Mouse (Mus musculus) MEL (cell line): ENCODE data around the gene Mypop. TPM values are rescaled to one million over a fixed set of nuclear protein-coding genes. Genes with fewer than 3 reads are reported as not detected.

Experiments used
- DNase-seq: peaks from one replicate; pipeline ENCODE4 v3.0.0; 2011; ENCODE audit warnings: low read depth, low spot score
- H3K27ac ChIP-seq: 2 replicates; pipeline ENCODE4 v1.5.1; 2012; ENCODE audit warnings: low read depth, mild to moderate bottlenecking, control low read depth, low read length, moderate library complexity; ENCODE audit not compliant: control insufficient read depth
- H3K27me3 ChIP-seq, 2 experiments: fragments of 150-350 bp in 1 of 2; sonication (generic) in 1 of 2; 2 replicates each; pipeline ENCODE4 v1.6.1; 2012; ENCODE audit warnings: low read length in 2 of 2, mild to moderate bottlenecking in 2 of 2, improper control_type of control experiment in 1 of 2, moderate library complexity in 1 of 2; ENCODE audit not compliant: insufficient read depth in 2 of 2, control insufficient read depth in 1 of 2
- H3K36me3 ChIP-seq, 2 experiments: 2 replicates each; pipeline ENCODE4 v1.6.1; 2012 to 2014; ENCODE audit warnings: low read length in 2 of 2, improper control_type of control experiment in 1 of 2, inconsistent platforms in 1 of 2, mild to moderate bottlenecking in 1 of 2; ENCODE audit not compliant: insufficient read depth in 2 of 2, control insufficient read depth in 1 of 2
- H3K4me1 ChIP-seq, 2 experiments: fragments of 150-350 bp in 1 of 2; sonication (generic) in 1 of 2; 2 replicates each; pipeline ENCODE4 v1.6.1; 2012; ENCODE audit warnings: low read length in 2 of 2, improper control_type of control experiment in 1 of 2, mild to moderate bottlenecking in 1 of 2; ENCODE audit not compliant: insufficient read depth in 2 of 2, control insufficient read depth in 1 of 2
- H3K4me3 ChIP-seq, 2 experiments: fragments of 150-350 bp in 1 of 2; sonication (generic) in 1 of 2; 2 replicates each; pipeline ENCODE4 v1.5.1; 2012; ENCODE audit warnings: low read depth in 2 of 2, low read length in 2 of 2, mild to moderate bottlenecking in 2 of 2, moderate library complexity in 2 of 2, control low read depth in 1 of 2, improper control_type of control experiment in 1 of 2; ENCODE audit not compliant: control insufficient read depth in 1 of 2, insufficient read depth in 1 of 2
- H3K79me2 ChIP-seq: 2 replicates; pipeline ENCODE4 v1.6.1; 2012; ENCODE audit warnings: mild to moderate bottlenecking, low read length, moderate library complexity; ENCODE audit not compliant: control insufficient read depth, poor library complexity, insufficient read depth
- H3K9ac ChIP-seq: 2 replicates; pipeline ENCODE4 v1.6.1; 2012; ENCODE audit warnings: low read depth, mild to moderate bottlenecking, control low read depth, low read length, moderate library complexity; ENCODE audit not compliant: control insufficient read depth, poor library complexity, severe bottlenecking
- H3K9me3 ChIP-seq: fragments of 150-350 bp; sonication (generic); replicated peaks from 2 replicates; pipeline ENCODE4 v1.6.1; 2012; ENCODE audit warnings: mild to moderate bottlenecking, low read length, improper control_type of control experiment, moderate library complexity; ENCODE audit not compliant: insufficient read depth
- CHD2 ChIP-seq: IDR thresholded peaks from 2 replicates; pipeline ENCODE4 v1.6.1; 2011; ENCODE audit warnings: low read length, improper control_type of control experiment
- CTCF ChIP-seq, 3 experiments: IDR thresholded peaks in 2 of 3; conservative IDR thresholded peaks in 1 of 3; 2 replicates each; pipeline ENCODE4 v1.5.1; 2011 to 2012; ENCODE audit warnings: low read length in 3 of 3, low read depth in 2 of 3, mild to moderate bottlenecking in 2 of 3, improper control_type of control experiment in 1 of 3, inconsistent platforms in 1 of 3, mixed read lengths in 1 of 3, moderate library complexity in 1 of 3; ENCODE audit not compliant: control insufficient read depth in 1 of 3, insufficient read depth in 1 of 3, poor library complexity in 1 of 3, severe bottlenecking in 1 of 3
- E2F4 ChIP-seq: IDR thresholded peaks from 2 replicates; pipeline ENCODE4 v1.6.1; 2011; ENCODE audit warnings: low read depth, low read length, improper control_type of control experiment, borderline replicate concordance
- ELF1 ChIP-seq: IDR thresholded peaks from 2 replicates; pipeline ENCODE4 v1.6.1; 2014; ENCODE audit warnings: low read depth, mild to moderate bottlenecking, inconsistent platforms, low read length, improper control_type of control experiment, moderate library complexity
- ETS1 ChIP-seq: IDR thresholded peaks from 2 replicates; pipeline ENCODE4 v1.6.1; 2012; ENCODE audit warnings: low read depth, mild to moderate bottlenecking, inconsistent platforms, low read length, improper control_type of control experiment, moderate library complexity
- GABPA ChIP-seq: IDR thresholded peaks from 2 replicates; pipeline ENCODE4 v1.6.1; 2012; ENCODE audit warnings: low read depth, mild to moderate bottlenecking, inconsistent platforms, low read length, improper control_type of control experiment, moderate library complexity
- GATA1 ChIP-seq: IDR thresholded peaks from 2 replicates; pipeline ENCODE4 v1.6.1; 2011; ENCODE audit warnings: low read depth, low read length, improper control_type of control experiment
- MAFK ChIP-seq: IDR thresholded peaks from 2 replicates; pipeline ENCODE4 v1.6.1; 2011; ENCODE audit warnings: low read depth, mild to moderate bottlenecking, low read length, improper control_type of control experiment, borderline replicate concordance
- MAZ ChIP-seq: IDR thresholded peaks from 2 replicates; pipeline ENCODE4 v1.6.1; 2012; ENCODE audit warnings: low read depth, mild to moderate bottlenecking, inconsistent platforms, low read length, improper control_type of control experiment
- MEF2A ChIP-seq: IDR thresholded peaks from 2 replicates; pipeline ENCODE4 v1.6.1; 2014; ENCODE audit warnings: low read depth, mild to moderate bottlenecking, inconsistent platforms, low read length, improper control_type of control experiment; ENCODE audit not compliant: poor library complexity, insufficient replicate concordance, severe bottlenecking; ENCODE audit errors: extremely low read depth
- MXI1 ChIP-seq: IDR thresholded peaks from 2 replicates; pipeline ENCODE4 v1.6.1; 2011; ENCODE audit warnings: mild to moderate bottlenecking, low read depth, low read length, improper control_type of control experiment
- MYC ChIP-seq: IDR thresholded peaks from 2 replicates; pipeline ENCODE4 v1.6.1; 2011; ENCODE audit warnings: low read depth, mild to moderate bottlenecking, low read length, improper control_type of control experiment, moderate library complexity
- NELFE ChIP-seq: IDR thresholded peaks from 2 replicates; pipeline ENCODE4 v1.6.1; 2011; ENCODE audit warnings: low read depth, low read length, improper control_type of control experiment
- NRF1 ChIP-seq: IDR thresholded peaks from 2 replicates; pipeline ENCODE4 v1.6.1; 2014; ENCODE audit warnings: low read depth, mild to moderate bottlenecking, inconsistent platforms, low read length, improper control_type of control experiment, moderate library complexity; ENCODE audit not compliant: poor library complexity, insufficient read depth, severe bottlenecking
- POLR2A ChIP-seq, 2 experiments: IDR thresholded peaks; 2 replicates each; pipeline ENCODE4 v1.6.1; 2011 to 2012; ENCODE audit warnings: low read length in 2 of 2, mild to moderate bottlenecking in 2 of 2, control low read depth in 1 of 2, improper control_type of control experiment in 1 of 2, low read depth in 1 of 2, moderate library complexity in 1 of 2; ENCODE audit not compliant: control insufficient read depth in 1 of 2, insufficient read depth in 1 of 2, poor library complexity in 1 of 2
- POLR2AphosphoS2 ChIP-seq: IDR thresholded peaks from 2 replicates; pipeline ENCODE4 v1.6.1; 2011; ENCODE audit warnings: low read length, improper control_type of control experiment
- POLR2AphosphoS5 ChIP-seq: IDR thresholded peaks from 2 replicates; pipeline ENCODE4 v1.6.1; 2012; ENCODE audit warnings: low read depth, borderline replicate concordance, mild to moderate bottlenecking, inconsistent platforms, low read length, moderate library complexity, mixed read lengths
- RAD21 ChIP-seq: IDR thresholded peaks from 2 replicates; pipeline ENCODE4 v1.6.1; 2011; ENCODE audit warnings: mild to moderate bottlenecking, low read depth, low read length, improper control_type of control experiment
- RCOR1 ChIP-seq: IDR thresholded peaks from 2 replicates; pipeline ENCODE4 v1.6.1; 2012; ENCODE audit warnings: low read depth, mild to moderate bottlenecking, inconsistent platforms, low read length, improper control_type of control experiment
- SIN3A ChIP-seq: IDR thresholded peaks from 2 replicates; pipeline ENCODE4 v1.6.1; 2012; ENCODE audit warnings: low read length, improper control_type of control experiment, inconsistent platforms
- SMC3 ChIP-seq: IDR thresholded peaks from 2 replicates; pipeline ENCODE4 v1.6.1; 2011; ENCODE audit warnings: low read depth, low read length, improper control_type of control experiment
- TCF12 ChIP-seq: IDR thresholded peaks from 2 replicates; pipeline ENCODE4 v1.6.1; 2014; ENCODE audit warnings: low read depth, mild to moderate bottlenecking, inconsistent platforms, low read length, improper control_type of control experiment, moderate library complexity
- USF1 ChIP-seq: IDR thresholded peaks from 2 replicates; pipeline ENCODE4 v1.6.1; 2014; ENCODE audit warnings: low read depth, mild to moderate bottlenecking, inconsistent platforms, low read length, improper control_type of control experiment, moderate library complexity
- ZC3H11A ChIP-seq: IDR thresholded peaks from 2 replicates; pipeline ENCODE4 v1.6.1; 2012; ENCODE audit warnings: low read depth, mild to moderate bottlenecking, inconsistent platforms, low read length, improper control_type of control experiment
- ZKSCAN1 ChIP-seq: IDR thresholded peaks from 2 replicates; pipeline ENCODE4 v1.6.1; 2012; ENCODE audit warnings: low read depth, mild to moderate bottlenecking, inconsistent platforms, low read length, improper control_type of control experiment, moderate library complexity
- ZMIZ1 ChIP-seq: IDR thresholded peaks from 2 replicates; pipeline ENCODE4 v1.6.1; 2012; ENCODE audit warnings: low read depth, mild to moderate bottlenecking, inconsistent platforms, low read length, improper control_type of control experiment, moderate library complexity
- polyA plus RNA-seq, 2 experiments: library from polyadenylated mRNA; stranded (reverse) in 1 of 2; unstranded in 1 of 2; fragments of >175 nt in 1 of 2; fragments of >200 nt in 1 of 2; gene quantifications; 2 replicates each; pipeline versions ENCODE4 v1.2.1 to v1.2.4; 2012; ENCODE audit warnings: low replicate concordance in 2 of 2, low read depth in 1 of 2; ENCODE audit not compliant: insufficient read length in 2 of 2, insufficient read depth in 1 of 2, missing spikeins in 1 of 2
- total RNA-seq: library from RNA; depleted of rRNA; stranded (reverse); fragments of 300-350 nt; gene quantifications from 2 replicates; pipeline ENCODE4 v1.2.3, GENCODE M21; 2012

The Mypop gene
- total and polyA plus RNA-seq, 3 experiments: 1.2 to 6.5 TPM; not detected in 1

DNA sequence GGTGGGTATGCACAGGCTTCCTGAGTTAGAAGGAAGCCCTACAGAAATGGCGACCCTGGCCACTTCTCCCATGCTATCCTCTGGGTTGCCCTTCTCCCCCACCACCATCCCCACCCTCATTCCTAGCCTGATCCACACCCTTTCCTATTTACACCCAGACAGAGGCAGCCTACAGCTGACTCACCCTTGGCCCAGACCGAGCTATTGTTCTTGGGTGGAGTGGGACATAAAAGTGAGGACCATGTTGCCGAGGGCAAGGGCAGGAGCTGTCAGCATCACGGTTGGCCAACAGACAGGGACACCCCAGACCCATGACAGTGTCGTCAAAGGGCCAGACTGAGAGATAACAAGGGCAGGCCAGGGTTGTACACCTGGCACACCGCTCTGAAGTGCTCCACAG is 42.9 kb upstream of the Mypop start:
- Histone ChIP-seq H3K4me1 (peaks cover 0 to 14% of the 10 kb centered on the region in 2 experiments; a peak in 2 of 4 replicates), H3K9ac (no peak overlapping the region), H3K36me3 (peaks cover 0 to 5% of the 10 kb centered on the region in 2 experiments; a peak in 1 of 4 replicates), H3K27me3 (peaks cover 2 to 6% of the 10 kb centered on the region in 2 experiments), H3K79me2 (no peaks in the 10 kb centered on the region), H3K9me3 (no peaks in the 10 kb centered on the region), H3K4me3 (no peak overlapping the region), H3K27ac (no peak overlapping the region)
- DNase-seq: no peak
- TF ChIP-seq NELFE: no peak
- TF ChIP-seq USF1: no peak
- TF ChIP-seq SMC3: no peak
- no peak for TF ChIP-seq RAD21
- no peak for TF ChIP-seq RCOR1
- TF ChIP-seq SIN3A: no peak
- no peak for TF ChIP-seq GATA1
- no peak for TF ChIP-seq ETS1
- no peak for TF ChIP-seq ZC3H11A
- TF ChIP-seq E2F4: no peak
- no peak; the same call in 1 of the 2 replicates for TF ChIP-seq POLR2AphosphoS5
- TF ChIP-seq POLR2A (IDR thresholded peaks at IDR 0.05; ENCODE audit: control insufficient read depth in 1 of 2, insufficient read depth in 1 of 2, low read depth in 1 of 2, low read length in 2 of 2, poor library complexity in 1 of 2): no peak
- no peak for TF ChIP-seq CTCF (IDR thresholded peaks at IDR 0.05 in 2 of 3, conservative IDR thresholded peaks at IDR 0.05 in 1 of 3; ENCODE audit: control insufficient read depth in 1 of 3, insufficient read depth in 1 of 3, low read depth in 2 of 3, low read length in 3 of 3, poor library complexity in 1 of 3, severe bottlenecking in 1 of 3)
- no peak for TF ChIP-seq ZMIZ1
- no peak for TF ChIP-seq MAFK
- TF ChIP-seq MEF2A: no peak
- TF ChIP-seq ZKSCAN1: no peak
- TF ChIP-seq POLR2AphosphoS2: no peak
- TF ChIP-seq TCF12: no peak

DNA sequence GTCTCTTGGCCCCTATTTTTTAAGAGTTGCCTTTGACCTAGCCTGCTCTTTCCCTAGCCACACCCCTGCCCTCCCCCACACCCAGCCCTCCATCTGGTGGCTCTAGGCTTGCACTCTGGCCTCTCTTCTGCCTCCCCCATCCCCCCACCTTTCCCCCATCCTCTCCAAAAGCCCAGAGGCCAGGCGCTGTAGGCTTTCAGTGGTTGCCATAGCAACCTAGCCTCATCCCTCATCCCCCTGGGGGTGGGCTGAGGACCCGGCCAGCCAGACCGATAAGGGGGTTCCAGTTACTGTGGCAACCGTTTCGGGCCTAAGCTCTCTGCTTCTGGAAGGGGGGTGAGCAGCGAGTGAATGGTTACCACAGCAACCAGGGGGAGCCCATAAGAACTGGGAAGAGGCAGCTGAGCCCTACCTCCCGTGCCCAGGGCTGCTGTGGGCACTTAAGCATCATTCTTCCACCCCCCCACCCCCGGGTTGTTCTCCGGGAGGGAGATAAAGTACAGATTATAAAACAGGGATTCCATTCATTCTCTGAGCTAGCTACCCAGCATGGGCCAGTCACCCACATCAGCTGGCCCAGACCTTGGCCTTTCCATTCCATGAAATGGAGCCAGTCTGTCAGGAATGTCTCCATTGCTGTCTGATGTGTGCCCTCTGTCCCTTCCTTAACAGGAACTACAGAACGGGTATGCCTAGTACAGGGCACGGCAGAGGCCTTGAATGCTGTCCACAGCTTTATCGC is 41.1 kb upstream of the Mypop start:
- Histone ChIP-seq H3K9ac (no peak overlapping the region), H3K9me3 (no peaks in the 10 kb centered on the region), H3K4me1 (peaks cover 0 to 14% of the 10 kb centered on the region in 2 experiments; a peak in 2 of 4 replicates), H3K27ac (no peak overlapping the region), H3K27me3 (no peaks in the 10 kb centered on the region; a peak in 2 of 4 replicates), H3K4me3 (no peak overlapping the region), H3K36me3 (peaks cover 0 to 5% of the 10 kb centered on the region in 2 experiments; a peak in 1 of 4 replicates), H3K79me2 (no peaks in the 10 kb centered on the region)
- no peak for DNase-seq
- TF ChIP-seq MAZ (no peak), ZKSCAN1 (no peak), ZMIZ1 (no peak), CHD2 (no peak), MAFK (no peak), USF1 (no peak), MXI1 (no peak), ELF1 (no peak), CTCF (IDR thresholded peaks at IDR 0.05 in 2 of 3, conservative IDR thresholded peaks at IDR 0.05 in 1 of 3; ENCODE audit: control insufficient read depth in 1 of 3, insufficient read depth in 1 of 3, low read depth in 2 of 3, low read length in 3 of 3, poor library complexity in 1 of 3, severe bottlenecking in 1 of 3) (no peak), ZC3H11A (no peak), GABPA (no peak), POLR2AphosphoS5 (no peak), RAD21 (no peak), NRF1 (no peak), MYC (no peak), POLR2A (IDR thresholded peaks at IDR 0.05; ENCODE audit: control insufficient read depth in 1 of 2, insufficient read depth in 1 of 2, low read depth in 1 of 2, low read length in 2 of 2, poor library complexity in 1 of 2) (no peak)
